Mouse (Mus musculus): ENCODE data around the gene Igfbp6.

GRCm38 (mm10) chr15:102115731-102116231 lies 28.4 kb upstream of the Igfbp6 start:
- TF ChIP-seq MAFK (IDR thresholded peaks at IDR 0.05; ENCODE audit: insufficient replicate concordance, low read length) (no peak), CTCF (conservative IDR thresholded peaks at IDR 0.05 in 1 of 2, IDR thresholded peaks at IDR 0.05 in 1 of 2; ENCODE audit: low read depth in 2 of 2, low read length in 2 of 2) (no peak), EP300 (IDR thresholded peaks at IDR 0.05; ENCODE audit: low read length) (no peak), ZC3H11A (IDR thresholded peaks at IDR 0.05; ENCODE audit: low read depth, low read length) (no peak), ZNF384 (IDR thresholded peaks at IDR 0.05; ENCODE audit: low read depth, low read length) (no peak), JUND (conservative IDR thresholded peaks at IDR 0.05; ENCODE audit: low read depth, low read length) (no peak), ELF1 (IDR thresholded peaks at IDR 0.05; ENCODE audit: low read depth, low read length) (no peak), MXI1 (IDR thresholded peaks at IDR 0.05; ENCODE audit: low read depth, low read length) (no peak), POLR2A (IDR thresholded peaks at IDR 0.05; ENCODE audit: low read depth, low read length) (no peak)
